Mouse (Mus musculus): ENCODE results near the gene A730061H03Rik.
A peak's percentile ranks its signal among the peaks of the same experiment; 100 is the strongest.

The A730061H03Rik gene

DNA sequence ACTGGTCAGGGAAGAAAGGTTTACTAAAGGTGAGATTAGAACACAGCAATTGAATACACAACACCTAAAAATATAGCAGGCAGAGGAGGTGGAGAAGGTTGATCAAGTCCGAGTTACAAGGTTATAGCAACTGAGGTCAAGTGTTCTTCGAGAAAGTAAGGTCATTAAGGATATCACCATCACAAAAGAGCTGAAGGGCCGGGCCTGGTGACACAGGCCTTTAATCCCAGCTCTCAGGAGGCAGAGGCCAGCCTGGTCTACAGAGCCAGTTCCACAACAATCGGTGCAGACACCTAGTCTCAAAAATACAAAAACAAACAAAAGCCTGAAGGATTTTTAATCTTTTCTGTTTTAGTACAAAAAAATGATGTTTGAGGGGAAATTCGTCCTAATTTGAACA is 8.9 kb downstream of the A730061H03Rik start:
- DNase-seq (ENCODE audit: low spot score in 2 of 2) = no peak

DNA sequence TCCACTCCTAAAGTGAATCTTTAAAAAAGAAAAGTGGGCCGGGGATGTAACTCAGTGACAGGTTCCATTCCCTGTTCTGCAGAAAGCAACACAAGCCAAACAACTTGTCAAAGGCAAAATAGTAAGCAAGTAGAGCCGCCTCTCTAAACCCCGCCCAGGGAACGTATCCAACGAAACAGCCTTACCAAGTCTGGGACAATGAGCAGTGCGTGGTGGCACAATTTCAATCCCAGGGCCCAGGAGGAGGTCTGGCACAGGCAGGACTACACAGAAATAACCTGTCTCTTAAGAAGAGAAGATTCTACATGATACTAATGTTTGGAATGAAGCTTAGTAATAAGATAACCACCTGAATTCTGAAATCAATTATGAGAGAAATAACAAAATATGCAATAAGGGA is 10.0 kb downstream of the A730061H03Rik start:
- no peak for DNase-seq (ENCODE audit: low spot score in 2 of 2)

DNA sequence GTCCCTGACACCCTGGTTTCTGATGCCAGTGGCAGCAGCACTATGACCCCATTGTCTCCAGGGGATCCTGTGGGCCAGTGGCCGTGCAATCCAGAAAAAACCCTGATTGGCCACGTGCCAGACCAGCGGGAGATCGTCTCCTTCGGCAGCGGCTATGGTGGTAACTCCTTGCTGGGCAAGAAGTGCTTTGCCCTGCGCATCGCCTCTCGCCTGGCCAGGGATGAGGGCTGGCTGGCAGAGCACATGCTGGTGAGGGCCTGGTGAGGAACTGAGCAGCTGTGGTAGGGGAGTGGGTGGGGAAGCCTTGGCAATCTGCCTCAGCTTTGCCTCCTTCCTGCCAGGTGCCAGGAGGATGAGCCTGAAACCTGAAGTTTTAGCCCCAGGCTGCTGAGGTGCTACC is 15.9 kb downstream of the A730061H03Rik start:
- no peak for DNase-seq (ENCODE audit: low spot score in 2 of 2)

DNA sequence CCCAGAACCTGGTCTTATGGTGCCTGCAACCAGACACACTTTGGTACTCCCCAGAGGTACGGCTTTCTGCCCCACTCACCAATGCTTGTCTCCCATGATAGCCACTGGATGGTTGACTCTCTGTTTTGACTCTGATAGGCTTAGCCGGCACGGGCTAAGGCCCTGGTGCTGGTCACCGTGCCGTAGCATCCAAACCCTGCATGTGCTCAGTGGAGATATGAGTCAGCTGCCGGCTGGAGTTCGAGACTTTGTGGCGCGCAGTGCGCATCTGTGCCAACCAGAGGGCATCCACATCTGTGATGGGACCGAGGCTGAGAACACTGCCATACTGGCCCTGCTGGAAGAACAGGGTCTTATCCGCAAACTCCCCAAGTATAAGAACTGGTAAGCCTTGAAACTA is 17.9 kb downstream of the A730061H03Rik start:
- DNase-seq (ENCODE audit: low spot score in 2 of 2) = peak; percentile 75 to 82

DNA sequence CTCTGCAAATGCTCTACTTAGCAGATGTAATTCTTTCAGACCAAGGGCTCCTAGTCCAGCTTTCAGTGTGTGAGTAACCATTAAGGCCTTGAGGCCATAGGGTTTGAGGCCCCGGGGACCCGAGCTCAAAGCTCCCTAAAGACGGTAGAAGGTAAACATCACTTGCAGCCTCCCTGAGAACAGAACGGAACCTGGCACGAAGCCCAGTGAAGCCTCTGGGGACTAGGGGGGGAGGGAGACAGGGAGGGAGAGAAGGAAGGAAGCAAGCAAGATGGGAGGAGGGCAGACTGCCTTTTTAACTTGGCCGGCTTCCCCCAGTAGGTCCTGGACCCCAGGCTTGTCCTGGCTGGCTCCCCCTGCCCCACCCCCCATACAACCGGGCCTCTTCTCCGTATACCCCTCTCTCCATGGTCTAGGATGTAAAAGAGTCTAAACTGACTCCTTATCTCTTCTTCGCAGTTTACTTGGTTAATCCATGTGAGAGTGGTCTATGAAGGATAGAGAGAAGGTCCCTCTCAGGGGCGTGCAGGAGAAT is 19.4 kb downstream of the A730061H03Rik start:
- peak; percentile 84 to 92 for DNase-seq (ENCODE audit: low spot score in 2 of 2)

DNA sequence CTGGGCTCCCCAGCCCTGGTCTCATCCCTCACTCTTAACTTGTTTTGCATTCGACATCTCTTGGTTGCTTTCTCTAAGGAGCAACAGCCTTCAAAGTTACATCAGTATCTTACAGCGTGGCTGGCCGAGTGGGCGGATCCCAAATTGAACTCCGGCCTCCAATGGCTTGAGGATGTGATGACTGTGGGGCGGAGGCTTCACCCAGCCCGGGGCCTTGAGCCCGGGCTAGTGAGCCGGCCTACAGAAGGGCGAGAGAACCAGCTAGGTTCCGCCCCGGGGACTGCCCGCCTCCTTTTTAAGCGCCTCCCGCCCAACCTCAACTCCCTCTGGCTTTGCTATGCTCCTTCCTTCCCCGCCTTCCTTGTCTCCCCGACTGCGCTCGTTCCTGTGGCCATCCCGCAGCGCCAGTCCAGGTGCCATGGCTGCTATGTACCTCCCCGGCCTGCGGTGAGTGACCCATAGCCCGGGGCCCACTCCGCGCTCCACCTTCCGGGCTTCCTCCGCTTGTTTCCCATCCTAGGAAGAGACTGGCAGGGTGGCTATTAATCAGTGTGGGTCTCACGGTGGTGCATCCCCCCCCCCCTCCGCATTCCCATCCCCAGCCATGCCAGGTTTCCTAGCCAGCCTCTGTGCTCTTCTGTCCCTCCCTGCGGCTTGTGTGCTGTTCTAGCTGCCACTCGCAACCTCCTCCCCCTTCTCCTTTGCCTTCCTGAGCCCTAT is 20.0 kb downstream of the A730061H03Rik start, which contains the start of gene Pck2:
Gene Pck2 (plus strand): TSS at position 200 of the 720 bp plus-strand sequence.
- peak; percentile 92 to 93 for DNase-seq (ENCODE audit: low spot score in 2 of 2)

DNA sequence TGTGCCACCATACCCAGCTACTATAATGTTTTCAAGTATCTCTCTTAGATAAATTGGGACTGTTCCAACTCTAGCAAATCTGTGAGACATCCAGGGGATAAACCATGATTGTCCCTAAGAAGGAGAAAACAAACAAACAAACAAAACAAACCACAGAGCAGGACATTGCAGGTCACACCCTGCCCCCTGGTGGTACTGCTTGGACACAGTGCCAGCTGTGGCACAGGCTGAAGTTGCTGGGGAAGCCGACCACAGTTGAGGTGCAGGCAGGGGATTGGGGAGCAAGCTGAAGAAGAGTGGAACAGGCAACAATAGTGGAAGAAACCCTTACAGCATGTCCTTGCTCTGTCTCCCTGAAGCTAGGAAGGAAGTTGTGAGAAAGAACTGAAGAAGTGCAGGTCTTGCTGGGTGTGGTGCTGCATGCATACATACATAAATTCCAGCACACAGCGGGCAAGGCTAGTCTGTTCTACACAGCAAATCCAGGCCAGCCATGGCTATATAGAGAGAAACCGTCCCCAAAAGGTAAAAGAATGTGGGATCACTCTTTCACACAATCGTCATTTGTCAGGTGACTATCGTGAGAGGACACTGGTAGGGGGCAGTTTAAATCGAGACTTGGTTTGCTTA is 24.0 kb downstream of the A730061H03Rik start:
- DNase-seq (ENCODE audit: low spot score in 2 of 2) = peak; percentile 61 to 80

DNA sequence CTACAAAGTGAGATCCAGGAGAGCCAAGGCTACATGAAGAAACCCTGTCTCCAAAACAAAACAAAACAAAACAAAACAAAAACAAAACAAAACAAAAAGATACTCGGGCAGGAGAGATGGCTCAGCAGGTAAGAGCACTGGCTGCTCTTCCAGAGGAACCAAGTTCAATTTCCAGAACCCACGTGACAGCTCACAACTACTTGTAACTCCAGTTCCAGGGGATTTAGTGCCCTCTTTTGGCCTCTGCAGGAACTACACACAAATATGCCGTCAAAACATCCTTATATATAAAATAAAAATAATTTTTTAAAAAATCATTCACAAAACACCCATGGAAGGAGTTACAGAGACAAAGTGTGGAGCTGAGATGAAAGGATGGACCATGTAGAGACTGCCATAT is 32.3 kb downstream of the A730061H03Rik start:
- DNase-seq (ENCODE audit: low spot score in 2 of 2) = no peak

DNA sequence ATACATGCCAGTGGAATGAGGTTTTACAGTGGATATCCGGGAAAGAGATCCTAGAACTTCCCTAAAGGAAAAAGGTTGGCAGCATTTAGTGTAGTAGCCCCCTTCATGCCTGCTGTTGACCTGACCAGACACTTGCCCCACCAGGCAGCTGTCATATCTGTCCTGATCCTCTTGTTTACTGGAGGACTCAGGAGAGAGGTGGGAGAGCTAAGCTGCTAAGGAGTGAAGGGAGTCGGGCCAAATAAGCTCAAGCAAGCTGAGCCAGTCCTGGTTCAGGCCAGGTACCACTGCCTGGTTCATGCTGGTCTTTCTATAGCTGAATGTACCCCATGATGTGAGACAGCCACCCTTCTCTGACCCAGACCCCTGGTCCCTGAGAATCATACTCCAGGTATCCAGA is 33.5 kb downstream of the A730061H03Rik start:
- DNase-seq (ENCODE audit: low spot score in 2 of 2) = no peak

DNA sequence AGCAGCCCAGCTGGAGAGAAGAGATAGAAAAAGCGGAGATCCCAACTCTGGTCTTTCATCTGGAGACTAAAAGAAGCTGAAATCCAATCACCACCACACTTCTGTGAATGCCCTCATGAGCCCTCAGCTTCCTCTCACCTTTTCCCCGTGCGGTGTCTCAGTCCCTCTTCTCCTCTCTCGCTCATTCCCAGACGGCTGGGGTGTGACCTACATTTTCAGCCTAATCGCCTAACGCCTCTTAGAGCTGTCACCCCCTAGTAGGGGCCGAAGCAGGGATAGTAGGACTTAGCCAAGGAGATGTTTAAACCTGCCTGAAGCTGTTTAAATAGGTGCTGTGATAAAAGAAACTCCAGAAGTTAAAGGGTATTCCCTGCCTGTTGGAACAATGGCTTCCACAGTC is 35.4 kb downstream of the A730061H03Rik start, which contains the start of gene Nrl:
Gene Nrl (minus strand): TSS at position 197 of the 400 bp plus-strand sequence.
- DNase-seq (ENCODE audit: low spot score in 2 of 2) = no peak

DNA sequence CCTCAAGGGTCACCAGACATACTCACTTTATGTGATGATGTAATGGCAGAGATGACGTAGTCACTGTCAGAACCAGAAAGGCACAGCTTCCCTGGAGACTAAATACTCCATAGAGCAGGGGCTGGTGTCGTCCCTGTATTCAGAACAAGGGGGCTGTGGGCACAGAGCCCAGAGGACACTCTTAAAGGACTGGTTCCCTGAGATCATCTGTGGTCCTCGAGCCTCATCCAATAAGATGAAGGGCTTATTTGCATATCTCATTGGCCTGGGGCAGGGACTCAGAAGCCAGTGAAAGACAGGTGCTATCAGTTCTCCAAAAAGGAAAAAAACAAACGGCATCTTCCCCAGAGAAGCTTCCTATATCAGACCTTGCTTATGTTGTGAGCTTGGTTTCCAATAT is 36.1 kb downstream of the A730061H03Rik start:
- no peak for DNase-seq (ENCODE audit: low spot score in 2 of 2)

DNA sequence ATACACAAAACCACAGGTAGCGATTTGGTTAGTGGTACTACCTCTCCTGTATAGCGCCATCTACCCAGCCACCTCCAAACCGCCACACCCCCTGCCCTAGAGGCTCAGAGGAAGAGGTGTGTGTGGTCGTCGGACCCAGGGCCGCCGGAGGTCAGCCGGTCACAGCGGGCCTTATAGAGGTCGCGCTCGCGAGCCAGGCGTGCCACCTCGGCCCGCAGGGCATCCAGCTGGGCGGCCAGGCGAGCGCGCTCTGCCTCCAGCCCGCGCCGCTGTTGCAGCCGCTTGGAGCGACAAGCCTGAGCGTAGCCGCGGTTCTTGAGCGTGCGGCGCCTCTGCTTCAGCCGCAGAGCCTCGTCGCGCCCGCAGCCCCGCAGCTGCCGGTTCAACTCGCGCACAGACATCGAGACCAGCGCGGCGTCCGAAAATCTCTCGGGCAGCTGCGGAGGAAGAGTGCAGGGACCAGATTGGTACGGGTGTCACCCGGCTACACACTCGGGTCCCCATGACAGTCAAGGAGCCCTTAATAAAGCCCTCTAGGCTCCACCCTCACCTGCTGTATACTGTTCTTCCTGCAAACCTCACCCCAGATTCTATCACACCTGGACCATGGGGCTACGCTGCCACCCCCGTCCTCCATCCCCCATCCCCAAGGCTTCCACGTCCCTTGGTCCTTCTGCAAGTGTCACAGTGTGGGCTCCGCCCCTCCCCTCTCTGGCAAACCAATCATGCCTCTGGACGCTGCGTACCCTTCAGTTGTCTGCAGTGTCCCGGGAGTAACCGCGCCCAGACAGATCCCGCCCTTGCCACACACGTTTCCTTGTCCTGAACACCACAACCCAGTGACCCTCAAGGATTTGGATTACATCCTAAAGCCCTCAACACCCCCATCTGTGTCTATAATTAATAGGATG is 39.5 kb downstream of the A730061H03Rik start:
- no peak for DNase-seq (ENCODE audit: low spot score in 2 of 2)

DNA sequence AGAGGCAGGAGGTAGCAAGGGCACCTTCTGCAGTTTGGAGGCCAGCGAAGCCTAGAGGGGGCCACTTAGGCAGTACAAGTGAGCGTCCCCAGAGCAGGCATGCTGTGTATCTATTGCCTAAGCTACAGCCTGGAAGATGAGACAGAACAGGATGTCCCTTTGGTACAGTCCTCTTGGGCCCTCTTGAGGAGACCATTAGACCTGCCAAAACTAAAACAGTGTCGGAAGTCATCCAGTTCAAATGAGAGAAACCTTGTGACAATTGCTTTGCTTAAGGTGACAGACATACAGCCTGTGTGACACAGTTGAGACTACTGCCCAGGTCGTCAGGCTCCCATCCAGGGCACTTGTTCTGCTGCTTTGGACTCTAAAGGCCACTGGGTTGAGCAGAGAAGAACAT is 40.6 kb downstream of the A730061H03Rik start:
- no peak for DNase-seq (ENCODE audit: low spot score in 2 of 2)

DNA sequence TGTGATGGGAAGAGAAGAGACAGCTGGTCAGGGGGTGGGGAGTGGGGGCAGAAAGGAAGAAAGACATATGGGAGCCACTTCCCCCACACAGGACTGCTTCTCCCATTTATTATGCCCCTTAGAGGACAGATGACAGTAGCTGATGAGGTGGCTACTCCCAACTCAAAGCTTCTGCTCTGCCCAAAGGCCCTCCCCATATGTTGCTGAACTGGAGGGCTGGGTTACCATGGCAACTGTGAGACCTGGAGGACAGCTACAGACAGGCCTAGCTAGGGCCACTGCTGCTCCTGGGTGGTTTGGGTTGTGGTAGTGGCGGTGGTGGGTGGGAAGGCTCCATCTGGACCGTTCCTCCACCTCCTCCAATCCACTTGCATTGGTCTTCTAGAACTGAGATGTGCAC is 41.3 kb downstream of the A730061H03Rik start:
- DNase-seq (ENCODE audit: low spot score in 2 of 2) = no peak

DNA sequence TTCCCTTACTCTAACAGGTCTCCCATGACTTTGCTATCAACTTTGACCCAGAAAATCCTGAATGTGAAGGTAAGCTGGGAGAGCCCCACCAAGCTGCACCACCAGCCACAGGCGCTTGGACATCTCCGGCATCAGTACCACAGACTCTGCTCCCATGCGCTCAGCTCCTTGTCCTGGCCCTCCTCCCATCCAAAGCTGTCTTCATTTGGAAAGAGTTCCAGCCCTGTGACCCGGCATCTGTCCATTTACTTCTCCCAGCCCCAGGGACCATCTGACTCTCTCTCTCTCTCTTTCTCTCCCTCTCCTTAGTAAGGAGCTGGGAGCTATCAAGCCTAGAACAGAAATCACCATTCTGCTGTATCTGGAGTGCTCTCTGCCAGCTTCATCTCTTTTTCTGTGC is 44.4 kb downstream of the A730061H03Rik start:
- no peak for DNase-seq (ENCODE audit: low spot score in 2 of 2)

DNA sequence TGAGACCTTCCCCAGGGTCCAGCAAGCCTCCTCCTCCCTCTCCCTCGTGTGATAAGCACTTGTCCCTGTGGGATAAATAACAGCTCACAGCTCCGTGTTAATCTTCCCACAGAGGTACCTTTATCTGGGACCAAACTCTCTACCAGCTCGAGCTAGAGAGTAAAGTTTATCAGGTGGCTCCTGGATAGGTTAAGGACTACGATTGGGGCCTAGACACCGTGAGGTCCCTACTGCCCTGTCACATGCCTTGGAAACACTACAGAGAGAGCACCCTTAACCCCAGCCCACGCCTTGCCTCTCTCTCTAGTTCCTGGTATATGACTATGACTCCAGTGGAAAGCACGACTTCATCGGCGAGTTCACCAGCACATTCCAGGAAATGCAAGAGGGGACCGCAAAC is 46.3 kb downstream of the A730061H03Rik start:
- DNase-seq (ENCODE audit: low spot score in 2 of 2) = no peak

DNA sequence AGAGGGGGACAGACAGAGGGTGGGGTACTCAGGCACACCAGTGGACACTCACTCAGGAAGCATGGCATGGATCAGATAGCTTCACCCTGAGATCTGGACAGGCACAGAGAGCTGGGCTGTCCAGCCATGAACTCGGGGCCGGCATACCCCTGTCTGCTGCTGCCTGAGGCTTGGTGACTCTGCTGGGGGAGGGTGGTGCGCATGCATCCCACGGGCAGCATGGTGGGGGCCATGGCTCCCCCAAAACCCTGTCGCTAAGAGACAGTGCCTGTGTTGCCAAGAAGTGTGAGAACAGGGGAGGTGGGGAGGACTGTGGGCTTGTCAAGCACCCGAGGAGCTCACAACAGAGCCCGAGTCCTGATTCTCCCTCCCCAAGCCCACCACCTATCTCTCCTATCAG is 49.2 kb downstream of the A730061H03Rik start:
- no peak for DNase-seq (ENCODE audit: low spot score in 2 of 2)

DNA sequence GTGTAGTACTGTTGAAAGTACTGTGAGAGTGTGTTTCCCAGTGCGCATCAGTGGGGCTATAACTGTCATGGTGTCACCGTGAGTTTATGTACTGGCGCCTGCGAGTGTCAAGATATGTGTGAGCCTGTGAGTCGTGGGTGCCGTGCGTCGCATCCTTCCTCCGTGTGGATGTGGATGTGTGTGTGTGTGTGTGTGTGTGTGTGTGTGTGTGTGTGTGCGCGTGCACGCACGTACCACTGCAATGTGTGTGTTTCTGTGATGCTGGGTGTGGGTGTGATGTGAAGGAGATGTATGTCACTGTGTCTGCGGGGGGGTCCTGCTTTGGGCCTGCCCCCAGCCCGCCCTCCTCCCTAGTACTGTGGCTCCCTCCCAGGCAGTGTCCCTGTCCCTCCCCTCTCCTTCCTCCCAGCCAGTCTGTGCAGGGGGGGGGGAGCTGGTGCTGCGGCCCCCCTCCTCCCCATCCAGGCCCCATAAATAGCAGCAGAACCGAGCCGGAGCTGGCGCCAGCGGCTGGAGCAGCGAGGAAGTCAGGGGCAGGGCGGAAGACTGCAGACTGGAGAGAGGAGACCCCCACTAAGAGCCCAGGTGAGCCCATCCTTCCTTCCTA is 50.0 kb downstream of the A730061H03Rik start, which contains the start of gene Cpne6:
Gene Cpne6 (plus strand): TSS at position 321 of the 607 bp plus-strand sequence.
- DNase-seq (ENCODE audit: low spot score in 2 of 2) = no peak
